Mouse (Mus musculus) cerebellum, adult 18-20 months (tissue): ENCODE data around the gene Sptbn2.

ENCODE experiments used
- DNase-seq, 2 experiments: peaks; one replicate each; pipeline ENCODE4 v3.0.0; 2021

The Sptbn2 gene

DNA sequence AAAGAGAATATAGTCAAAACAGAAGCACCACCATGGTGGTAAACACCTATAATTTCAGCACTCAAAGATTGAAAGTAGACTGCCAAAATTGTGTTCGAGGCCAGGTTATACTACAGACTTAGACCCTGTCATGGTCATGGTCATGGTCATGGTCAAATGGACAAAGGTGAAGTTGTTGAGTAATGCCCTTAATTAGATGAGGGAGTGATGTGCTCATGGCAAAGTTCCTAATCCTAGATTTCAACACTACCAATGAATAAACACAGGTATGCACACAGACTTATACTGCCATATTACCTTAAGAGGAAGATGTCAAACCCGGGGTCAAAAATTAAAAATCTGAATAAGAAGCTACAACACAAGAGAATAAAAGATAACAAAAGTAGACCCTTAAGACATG, 75.3 kb downstream of the Sptbn2 start:
- no peak for DNase-seq

DNA sequence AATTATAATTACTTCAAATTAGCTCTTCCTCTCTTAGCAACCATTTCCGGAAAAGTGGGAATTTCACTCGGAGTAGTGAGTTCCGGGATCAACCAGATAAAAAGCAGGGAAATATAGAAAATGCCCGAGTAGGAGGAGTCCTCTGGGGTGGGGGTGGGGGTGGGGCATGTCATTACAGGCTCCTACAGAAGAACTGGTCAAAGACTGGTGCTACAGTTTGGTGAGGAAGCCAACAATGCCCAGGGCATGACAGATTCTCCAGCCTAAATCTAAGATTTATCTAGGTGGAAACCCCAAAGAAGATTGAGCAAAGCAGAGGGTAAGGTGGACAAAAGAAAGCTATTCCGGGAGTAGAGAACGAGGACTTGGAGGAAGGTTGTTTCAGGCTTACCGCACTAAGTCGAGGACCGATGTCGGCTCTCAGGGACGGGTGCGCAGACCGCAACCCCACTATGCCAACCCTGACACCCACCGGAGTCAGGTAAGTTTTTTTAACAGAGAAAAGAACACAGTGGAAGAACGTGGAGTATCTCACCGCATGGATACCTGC, 82.4 kb downstream of the Sptbn2 start:
- no peak for DNase-seq

DNA sequence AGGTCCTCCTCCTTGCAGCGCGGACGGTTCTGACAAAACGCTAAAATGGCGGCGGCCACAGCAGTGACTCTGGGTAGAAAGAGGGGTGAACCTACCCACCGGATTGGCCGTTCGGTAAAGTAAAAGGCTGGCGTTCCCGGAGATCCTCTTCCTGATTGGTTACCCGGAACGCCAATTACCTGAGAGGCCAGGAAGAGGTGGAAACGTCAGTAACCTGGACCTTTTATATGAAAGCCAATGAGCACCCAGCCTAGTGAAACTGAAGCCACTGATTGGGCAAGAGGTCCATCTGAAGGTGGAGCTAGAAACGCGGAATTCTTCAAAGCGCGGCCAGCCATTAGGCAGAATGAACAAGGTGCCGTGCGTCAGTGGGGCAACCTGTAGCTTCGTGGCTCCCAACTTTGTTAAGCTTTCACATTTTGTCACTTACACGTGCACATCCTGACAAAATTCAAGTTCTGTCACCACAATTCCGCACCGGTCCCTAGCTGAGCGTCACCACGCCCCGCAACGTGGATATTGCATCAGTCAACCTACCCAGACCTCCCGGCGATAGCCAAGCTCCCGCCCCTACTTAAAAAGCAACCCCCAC, 83.0 kb downstream of the Sptbn2 start, which contains the start of gene Rbm4:
Gene Rbm4 (minus strand): TSS at position 71 of the 592 bp plus-strand sequence.
- DNase-seq = peak; percentile 97 to 99

DNA sequence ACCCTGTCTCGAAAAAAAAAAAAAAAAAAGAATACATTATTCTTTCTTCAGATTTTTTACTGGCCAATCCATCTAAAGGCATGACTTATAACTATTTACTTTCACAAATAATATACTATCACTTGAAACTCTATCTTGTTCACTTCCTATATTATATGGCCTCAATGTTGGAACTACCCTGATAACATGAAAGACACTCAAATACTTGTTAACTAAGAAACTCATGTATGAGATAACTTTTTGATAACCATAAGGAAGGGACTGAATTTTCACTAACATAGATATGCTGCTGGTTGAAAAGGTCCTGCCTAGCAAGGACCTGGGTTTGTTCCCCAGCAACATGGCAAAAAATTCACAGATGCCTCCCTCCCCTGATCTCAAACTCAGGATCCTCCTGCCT, 85.0 kb downstream of the Sptbn2 start:
- no peak for DNase-seq

DNA sequence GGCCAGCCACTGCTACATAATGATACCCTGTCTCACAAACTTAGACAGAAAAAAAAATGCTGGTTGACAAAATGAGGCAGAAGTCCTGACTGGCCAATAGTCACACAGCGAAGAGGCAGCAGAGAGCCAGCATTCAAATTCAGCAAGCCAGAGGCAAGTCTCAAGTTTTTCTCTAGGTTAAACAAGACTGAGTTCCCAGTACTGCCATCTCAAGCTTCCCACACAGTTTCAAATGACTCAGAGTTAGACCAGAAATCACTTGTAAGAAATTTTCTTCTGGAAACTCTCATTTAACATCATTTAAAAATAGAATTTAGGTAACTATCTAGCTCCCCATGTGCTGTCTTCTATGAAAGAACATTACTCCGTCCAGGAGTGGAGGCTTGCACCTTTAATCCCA, 86.9 kb downstream of the Sptbn2 start:
- no peak for DNase-seq

DNA sequence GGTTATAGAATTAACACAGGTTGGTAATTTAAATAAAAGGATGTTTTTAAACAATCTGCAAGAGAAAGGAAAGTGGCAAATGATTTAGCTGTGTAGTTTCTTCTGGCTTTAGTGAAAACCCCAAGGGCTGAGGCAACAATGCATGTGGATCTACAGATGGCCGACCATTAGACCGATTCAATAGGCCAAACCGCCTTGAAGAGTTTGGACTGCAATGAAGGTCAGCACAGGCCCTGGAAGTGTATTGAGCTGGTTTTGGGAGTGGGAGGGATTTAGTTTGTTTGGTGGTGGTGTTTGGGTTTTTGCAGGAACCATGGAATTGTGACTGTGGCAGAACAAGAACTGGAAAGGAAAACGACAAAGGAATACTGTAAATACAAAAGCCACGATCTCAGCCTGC, 88.1 kb downstream of the Sptbn2 start:
- no peak for DNase-seq
